Mouse (Mus musculus) midbrain, postnatal 0 days (tissue): ENCODE measurements at regions not wholly inside any gene's neighbourhood (a gene's known extent, or its start where the extent isn't known, plus 50 kb on each side); places are given as distances from the start of the nearest gene placed in this dataset.
A peak's percentile ranks its signal among the peaks of the same experiment; 100 is the strongest.
"Not testable (repeated sequence)": the region's sequence is repeated elsewhere in the genome, so short reads cannot be mapped to it uniquely, and the experiment has no call there.

Experiments used
- ATAC-seq: fragments of 200-750 bp; cut with Nextera tagmentation; 2 replicates; pipeline ENCODE4 v1.8.0; 2017; ENCODE audit warnings: moderate number of reproducible peaks, mild to moderate bottlenecking, moderate TSS enrichment, moderate library complexity; ENCODE audit not compliant: low FRiP score
- DNase-seq: peaks from one replicate; pipeline ENCODE4 v3.0.0-alpha.2; 2015; ENCODE audit warnings: low spot score
- H3K27ac ChIP-seq: fragments of 300-500 bp; sonication (generic); 2 replicates; pipeline ENCODE4 v1.5.1; 2014; ENCODE audit warnings: low read depth, mild to moderate bottlenecking, low read length, mixed read lengths
- H3K27me3 ChIP-seq: fragments of 300-500 bp; sonication (generic); 2 replicates; pipeline ENCODE4 v1.6.1; 2014; ENCODE audit warnings: low read length, control low read depth, mixed read lengths; ENCODE audit not compliant: insufficient read depth
- H3K36me3 ChIP-seq: fragments of 300-500 bp; sonication (generic); 2 replicates; pipeline ENCODE4 v1.6.1; 2014; ENCODE audit warnings: low read length, control low read depth, mixed read lengths; ENCODE audit not compliant: insufficient read depth
- H3K4me1 ChIP-seq: fragments of 300-500 bp; sonication (generic); 2 replicates; pipeline ENCODE4 v1.6.1; 2014; ENCODE audit warnings: mild to moderate bottlenecking, control low read depth, antibody characterized with exemption, low read length, mixed read lengths; ENCODE audit not compliant: insufficient read depth
- H3K4me2 ChIP-seq: fragments of 300-500 bp; sonication (generic); 2 replicates; pipeline ENCODE4 v1.6.1; 2014; ENCODE audit warnings: low read depth, mild to moderate bottlenecking, low read length, mixed read lengths; ENCODE audit not compliant: poor library complexity, severe bottlenecking
- H3K4me3 ChIP-seq: fragments of 300-500 bp; sonication (generic); 2 replicates; pipeline ENCODE4 v1.5.1; 2014; ENCODE audit warnings: low read depth, mild to moderate bottlenecking, low read length, moderate library complexity
- H3K9ac ChIP-seq: fragments of 300-500 bp; sonication (generic); replicated peaks from 2 replicates; pipeline ENCODE4 v1.6.1; 2014; ENCODE audit warnings: mild to moderate bottlenecking, low read length, moderate library complexity, mixed read lengths; ENCODE audit not compliant: poor library complexity, severe bottlenecking
- H3K9me3 ChIP-seq: fragments of 300-500 bp; sonication (generic); 2 replicates; pipeline ENCODE4 v1.6.1; 2016; ENCODE audit warnings: low read length, control low read depth
- CTCF ChIP-seq: IDR thresholded peaks from 2 replicates; pipeline ENCODE4 v1.5.1; 2016; ENCODE audit warnings: antibody characterized with exemption, mild to moderate bottlenecking
- WGBS: fragments of 180-500 bp; shearing (Covaris S2); extraction: QIAGEN DNeasy Blood & Tissue Kit; methylation state at CpG from one replicate; pipeline ENCODE4 v1.1.7; 2014; 5-methylcytosine and 5-hydroxymethylcytosine counted together

GRCm38 (mm10) chr8:109320955-109321354, 172.9 kb upstream of the Pmfbp1 start:
- WGBS = 44% methylated on average over 11 of the region's 11 CpGs
- H3K9ac ChIP-seq = no peak overlapping the region
- no peak for TF ChIP-seq CTCF

GRCm38 (mm10) chr8:109323351-109323750, 170.5 kb upstream of the Pmfbp1 start:
- H3K4me3 ChIP-seq = no peak overlapping the region
- H3K9me3 ChIP-seq = no peaks in the 10 kb centered on the region
- TF ChIP-seq CTCF = no peak
- no peak overlapping the region for H3K9ac ChIP-seq
- DNase-seq = no peak
- H3K4me2 ChIP-seq = no peak overlapping the region
- no peak overlapping the region for H3K27ac ChIP-seq
- no peaks in the 10 kb centered on the region for H3K27me3 ChIP-seq
- H3K36me3 ChIP-seq = no peaks in the 10 kb centered on the region
- ATAC-seq = no peak
- H3K4me1 ChIP-seq = no peaks in the 10 kb centered on the region
- 84% methylated on average over 2 of the region's 2 CpGs for WGBS

More at GRCm38 (mm10) chr8:109320955-109321354, 172.9 kb upstream of the Pmfbp1 start:
- H3K9me3 ChIP-seq = no peaks in the 10 kb centered on the region
- no peak overlapping the region for H3K4me3 ChIP-seq
- H3K4me2 ChIP-seq = no peak overlapping the region
- no peak overlapping the region for H3K27ac ChIP-seq
- H3K36me3 ChIP-seq = no peaks in the 10 kb centered on the region
- H3K4me1 ChIP-seq = no peaks in the 10 kb centered on the region
- peak; percentile 15 for DNase-seq
- no peak for ATAC-seq
- no peaks in the 10 kb centered on the region for H3K27me3 ChIP-seq

- ATAC-seq = no peak
Measured at GRCm38 (mm10) chr8:109324241-109324640, 169.6 kb upstream of the Pmfbp1 start.

GRCm38 (mm10) chr8:109336203-109336602, 157.6 kb upstream of the Pmfbp1 start:
- ATAC-seq (no peak), DNase-seq (no peak)
- no peaks in the 10 kb centered on the region for H3K27me3 ChIP-seq
- no peaks in the 10 kb centered on the region for H3K36me3 ChIP-seq
- H3K9ac ChIP-seq = no peak overlapping the region
- no peak overlapping the region for H3K4me2 ChIP-seq
- H3K9me3 ChIP-seq = no peaks in the 10 kb centered on the region
- H3K4me1 ChIP-seq = no peaks in the 10 kb centered on the region
- no peak overlapping the region for H3K4me3 ChIP-seq
- H3K27ac ChIP-seq = no peak overlapping the region
- no peak for TF ChIP-seq CTCF
- WGBS = 40% methylated on average over 7 of the region's 7 CpGs

More at GRCm38 (mm10) chr8:109324241-109324640, 169.6 kb upstream of the Pmfbp1 start:
- no peak overlapping the region for H3K4me2 ChIP-seq
- no peaks in the 10 kb centered on the region for H3K9me3 ChIP-seq
- no peaks in the 10 kb centered on the region for H3K36me3 ChIP-seq
- no peak overlapping the region for H3K27ac ChIP-seq
- TF ChIP-seq CTCF = no peak
- 84% methylated on average over 9 of the region's 9 CpGs for WGBS
- H3K9ac ChIP-seq = no peak overlapping the region
- H3K27me3 ChIP-seq = no peaks in the 10 kb centered on the region
- H3K4me1 ChIP-seq = no peaks in the 10 kb centered on the region
- no peak overlapping the region for H3K4me3 ChIP-seq
- DNase-seq = no peak

GRCm38 (mm10) chr8:109338220-109338835, 155.5 kb upstream of the Pmfbp1 start:
- H3K27ac ChIP-seq = no peak overlapping the region
- WGBS = 28% methylated on average over 14 of the region's 14 CpGs
- peak overlapping the region; percentile 18; the same call in 1 of the 2 replicates for H3K4me3 ChIP-seq
- no peak overlapping the region for H3K9ac ChIP-seq
- H3K4me2 ChIP-seq = peak overlapping the region; percentile 38
- no peaks in the 10 kb centered on the region for H3K9me3 ChIP-seq
- no peak for DNase-seq
- H3K4me1 ChIP-seq = no peaks in the 10 kb centered on the region
- no peaks in the 10 kb centered on the region for H3K36me3 ChIP-seq
- no peaks in the 10 kb centered on the region for H3K27me3 ChIP-seq
- no peak for ATAC-seq
- no peak for TF ChIP-seq CTCF

GRCm38 (mm10) chr8:109340647-109341046, 153.2 kb upstream of the Pmfbp1 start:
- not testable (repeated sequence) for H3K9me3 ChIP-seq, H3K9ac ChIP-seq, ATAC-seq, DNase-seq, H3K27me3 ChIP-seq, H3K27ac ChIP-seq, H3K36me3 ChIP-seq, H3K4me1 ChIP-seq, H3K4me2 ChIP-seq, H3K4me3 ChIP-seq
- WGBS = 93% methylated on average over 21 of the region's 21 CpGs
